Mouse (Mus musculus) C2C12 (cell line): ENCODE data around the gene Caly.

ENCODE experiments used
- CTCF ChIP-seq: IDR thresholded peaks from one replicate; pipeline ENCODE4 v1.5.1; 2011; ENCODE audit not compliant: control insufficient read depth, insufficient read depth, insufficient read length
- FOSL1 ChIP-seq: IDR thresholded peaks from one replicate; pipeline ENCODE4 v1.8.0; 2011; ENCODE audit warnings: mild to moderate bottlenecking, low read length; ENCODE audit not compliant: poor library complexity, insufficient read depth, severe bottlenecking
- MAX ChIP-seq: IDR thresholded peaks from one replicate; pipeline ENCODE4 v1.6.1; 2011; ENCODE audit warnings: mild to moderate bottlenecking, control low read depth
- MYOD1 ChIP-seq: IDR thresholded peaks from one replicate; pipeline ENCODE4 v1.6.1; 2011; ENCODE audit warnings: low read depth; ENCODE audit not compliant: control insufficient read depth, insufficient read length
- MYOG ChIP-seq: IDR thresholded peaks from one replicate; pipeline ENCODE4 v1.6.1; 2011; ENCODE audit not compliant: control insufficient read depth, insufficient read length; ENCODE audit errors: extremely low read depth
- USF1 ChIP-seq: IDR thresholded peaks from one replicate; pipeline ENCODE4 v1.6.1; 2011; ENCODE audit warnings: low read depth, mild to moderate bottlenecking, control low read depth, moderate library complexity

DNA sequence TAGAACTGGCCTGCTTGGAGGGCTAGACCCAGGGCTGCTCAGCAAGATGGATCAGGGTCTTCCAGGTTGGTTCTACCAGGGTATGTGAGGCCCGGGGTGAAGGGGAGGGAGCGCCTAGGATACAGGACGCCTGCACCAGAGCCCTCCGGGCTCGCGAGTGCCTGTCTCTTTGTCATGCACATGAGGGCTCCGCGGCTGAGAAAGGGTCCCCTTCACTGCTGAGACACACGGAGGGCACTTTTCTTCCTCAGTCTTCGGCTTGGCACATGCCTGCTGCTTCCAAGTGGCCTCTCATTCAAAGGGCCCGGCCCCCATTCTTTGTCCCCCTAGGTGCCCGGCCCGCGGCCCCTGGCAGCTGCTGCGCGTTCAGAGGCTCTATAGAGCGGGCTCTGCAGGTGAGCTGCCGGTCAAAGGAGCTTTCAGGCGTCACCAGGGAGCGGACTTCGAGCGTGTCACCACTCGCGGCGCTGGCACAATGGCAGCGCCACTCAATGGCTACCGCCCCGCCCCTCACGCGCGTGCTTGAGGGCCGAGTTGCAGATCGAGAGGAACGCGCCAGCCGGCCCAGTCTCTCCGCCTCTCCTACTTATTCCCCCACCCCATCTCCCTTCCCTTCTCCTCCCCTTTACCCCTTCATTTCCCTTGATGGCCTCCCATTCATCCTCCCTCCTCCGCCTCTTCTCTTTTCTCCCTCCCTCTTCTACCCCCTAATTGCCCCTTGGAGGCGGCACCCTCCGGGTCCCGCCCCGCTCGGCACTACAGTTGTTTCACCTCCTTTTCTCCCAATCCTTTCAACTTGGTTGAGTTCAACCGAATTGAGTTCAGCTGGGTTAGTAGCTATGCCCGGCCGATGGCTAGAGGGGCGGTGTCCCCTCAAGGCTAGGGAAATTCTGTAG is 21.2 kb downstream of the Caly start:
- TF ChIP-seq FOSL1 (no peak), CTCF (no peak), MYOD1 (no peak), MAX (no peak), MYOG (no peak), USF1 (no peak)
